11 mouse cellular contexts compared by ENCODE assay signal in the genomic region with DNA sequence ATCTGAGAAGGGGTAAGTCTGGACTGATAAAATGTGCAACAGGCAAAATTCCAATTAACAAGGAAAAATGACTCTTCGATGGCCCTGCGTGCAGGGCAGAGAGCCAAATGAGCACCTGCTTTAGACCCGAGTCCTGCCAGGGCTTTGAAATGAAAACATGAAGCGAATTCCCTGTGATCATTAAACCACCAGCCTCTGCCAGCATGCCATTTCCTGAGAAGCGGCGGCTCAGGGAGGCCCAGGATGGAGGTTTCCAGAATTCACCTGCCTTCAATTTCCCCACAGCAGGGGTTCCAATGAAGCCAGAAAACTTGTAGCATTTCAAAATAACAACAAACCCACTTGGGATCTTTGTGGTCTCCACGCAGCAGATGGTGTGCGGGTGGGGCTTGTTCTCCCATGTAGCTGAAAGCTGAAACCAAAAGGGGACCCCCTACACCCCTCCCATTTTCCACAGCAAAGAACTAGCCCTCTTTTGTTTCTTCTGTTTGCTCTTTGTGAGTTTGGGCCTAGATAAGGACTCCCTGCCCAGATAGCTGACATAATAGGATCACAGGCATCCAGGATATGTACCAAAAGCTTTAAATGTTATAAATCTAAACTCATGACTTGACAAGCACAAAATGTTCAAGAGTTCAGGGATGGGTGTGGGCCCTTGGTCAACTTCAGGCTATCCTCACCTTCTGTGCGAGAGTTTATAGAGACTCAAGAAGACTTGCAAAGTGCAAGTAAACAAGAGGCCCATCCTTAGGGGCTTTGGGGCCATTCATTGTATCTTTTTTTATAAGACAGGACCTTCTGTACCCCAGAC. TPM values are rescaled to one million over a fixed set of nuclear protein-coding genes. Genes with fewer than 3 reads are reported as not detected.
A peak's percentile ranks its signal among the peaks of the same experiment; 100 is the strongest.
DNase-seq lines count a peak whose midpoint lies in the region; ATAC-seq and TF ChIP-seq lines count a peak whose summit lies in the region.
"Had no signal": no experiment of that assay in that cellular context is flagged by ENCODE, and none has a peak within 500 bp of the region (broad histone marks: within the 10 kb centered on the region; RNA-seq: fewer than 3 reads in every experiment).

No protein-coding gene starts in this region.

- TF ChIP-seq POLR2A in kidney, adult 2 months (IDR thresholded peaks at IDR 0.05; ENCODE audit: low read depth, low read length) = no peak
- no peak for TF ChIP-seq POLR2A in small intestine, adult 2 months (IDR thresholded peaks at IDR 0.05; ENCODE audit: low read depth, low read length)

- H3K9me3 ChIP-seq in lung, embryonic 16.5 days (ENCODE audit: control insufficient read depth, low read length) = no peaks in the 10 kb centered on the region
- H3K9me3 ChIP-seq: liver, embryonic 13.5 days had no signal

- H3K27me3 ChIP-seq in lung, embryonic 16.5 days (ENCODE audit: control insufficient read depth, insufficient read depth, low read depth, low read length) = no peaks in the 10 kb centered on the region
- H3K27me3 ChIP-seq in kidney, adult 2 months (replicated peaks; ENCODE audit: control insufficient read depth, insufficient read depth, low read length) = no peaks in the 10 kb centered on the region
- no peaks in the 10 kb centered on the region; the same call in 1 of the 2 replicates for H3K27me3 ChIP-seq in small intestine, adult 2 months (ENCODE audit: control insufficient read depth, insufficient read depth, low read length)
- H3K27me3 ChIP-seq: liver, embryonic 13.5 days had no signal

- TF ChIP-seq CTCF in kidney, adult 2 months (conservative IDR thresholded peaks at IDR 0.05; ENCODE audit: insufficient read depth, insufficient read length, low read depth, low read length) = no peak
- no peak for TF ChIP-seq CTCF in small intestine, adult 2 months (IDR thresholded peaks at IDR 0.05; ENCODE audit: extremely low read depth, insufficient read length, insufficient replicate concordance, low read depth, low read length)

- H3K4me2 ChIP-seq in lung, embryonic 16.5 days (ENCODE audit: low read depth, low read length) = peak overlapping the region; percentile 47
- H3K4me2 ChIP-seq: liver, embryonic 13.5 days had no signal

- peaks cover 19% of the 10 kb centered on the region for H3K4me1 ChIP-seq in lung, embryonic 16.5 days (replicated peaks; ENCODE audit: control insufficient read depth, insufficient read depth, low read length)
- peaks cover 3% of the 10 kb centered on the region; the same call in 1 of the 2 replicates for H3K4me1 ChIP-seq in kidney, adult 2 months (ENCODE audit: control insufficient read depth, insufficient read depth, low read length)
- H3K4me1 ChIP-seq in small intestine, adult 2 months (ENCODE audit: control insufficient read depth, insufficient read depth, insufficient read length, low read length) = peaks cover 2% of the 10 kb centered on the region; the same call in 1 of the 2 replicates

- H3K27ac ChIP-seq in lung, embryonic 16.5 days (ENCODE audit: low read length) = no peak overlapping the region
- 0 out of 2 replicates have a peak overlapping the region, but pooled peaks have one; percentile 5 for H3K27ac ChIP-seq in kidney, adult 2 months (ENCODE audit: insufficient read depth, low read depth, low read length)
- H3K27ac ChIP-seq in small intestine, adult 2 months (ENCODE audit: insufficient read depth, low read depth, low read length) = no peak overlapping the region
- H3K27ac ChIP-seq: liver, embryonic 13.5 days had no signal

- no peak for ATAC-seq in lung, embryonic 16.5 days (ENCODE audit: low read depth)
- ATAC-seq in erythroblast, adult 5-6 weeks (replicated peaks; ENCODE audit: low FRiP score, poor library complexity, severe bottlenecking) = no peak
- ATAC-seq: activated CD4-positive, CD25-positive, alpha-beta regulatory T cell, adult 4 months; inflammation-experienced regulatory T-cells, adult 6 months had no signal

- DNase-seq in lung, postnatal 14 days = no peak
- peak; percentile 86 for DNase-seq in cerebellum, adult 9-11 months
- DNase-seq in kidney, adult 2 months = peak; percentile 68
- DNase-seq in retina, embryonic 14.5 days (ENCODE audit: low spot score) = no peak
- no peak for DNase-seq in heart, postnatal 14 days
- DNase-seq: liver, embryonic 13.5 days had no signal

- H3K4me3 ChIP-seq in lung, embryonic 16.5 days (ENCODE audit: low read length) = peak overlapping the region; percentile 23; the same call in 1 of the 2 replicates
- no peak overlapping the region; the same call in 1 of the 2 replicates for H3K4me3 ChIP-seq in kidney, adult 2 months (ENCODE audit: insufficient read depth, low read depth, low read length)
- peak overlapping the region; percentile 31; the same call in 1 of the 2 replicates for H3K4me3 ChIP-seq in small intestine, adult 2 months (ENCODE audit: low read depth, low read length)
- H3K4me3 ChIP-seq: liver, embryonic 13.5 days had no signal

- H3K9ac ChIP-seq in lung, embryonic 16.5 days (ENCODE audit: low read length) = peak overlapping the region; percentile 2; the same call in 1 of the 2 replicates
- H3K9ac ChIP-seq: liver, embryonic 13.5 days had no signal

- WGBS in lung, embryonic 16.5 days = 34% methylated on average over 9 of the region's 9 CpGs
- 37% methylated on average over 9 of the region's 9 CpGs for WGBS in kidney, adult 2 months
- 32% methylated on average over 9 of the region's 9 CpGs for WGBS in small intestine, adult 2 months

- no peaks in the 10 kb centered on the region for H3K36me3 ChIP-seq in lung, embryonic 16.5 days (ENCODE audit: control insufficient read depth, insufficient read depth, low read length)
- no peaks in the 10 kb centered on the region for H3K36me3 ChIP-seq in kidney, adult 2 months (ENCODE audit: control insufficient read depth, insufficient read depth, low read length)
- H3K36me3 ChIP-seq in small intestine, adult 2 months (ENCODE audit: control insufficient read depth, insufficient read depth, low read length) = no peaks in the 10 kb centered on the region
- H3K36me3 ChIP-seq: liver, embryonic 13.5 days had no signal

- intact Hi-C loops in heart, postnatal 14 days (cut with DNase I) = no loop called here

RNA-seq across cellular contexts. Expression of a gene that starts 7.3 kb away (rescaled TPM):
- 29.1 and 31.5 TPM in 2 replicates for polyA plus RNA-seq in lung, embryonic 16.5 days (2015; fragmentation: Nextera tagmentation; extraction: Ambion mirVana)
- 23.4 and 27.7 TPM in 2 replicates for polyA plus RNA-seq in kidney, adult 2 months (2012; rRNA removed)
- 6.2 and 7.5 TPM in 2 replicates for polyA plus RNA-seq in small intestine, adult 2 months (2012; rRNA removed)
- 1.5 and 1.9 TPM in 2 replicates for total RNA-seq in erythroblast, adult 5-6 weeks (2015; ENCODE audit: low replicate concordance)
- total RNA-seq in erythroblast, adult 5-6 weeks (2017; ENCODE audit: low replicate concordance) = 2.2 and 2.6 TPM in 2 replicates
- total RNA-seq in heart, postnatal 14 days (2021) = 10 to 100 TPM; 47.3 to 59.0 TPM

RNA-seq across cellular contexts. Expression of a gene that starts 34.2 kb away (rescaled TPM):
- polyA plus RNA-seq in lung, embryonic 16.5 days (2015; fragmentation: Nextera tagmentation; extraction: Ambion mirVana) = 1.9 and 2.0 TPM in 2 replicates
- 0.72 and 0.75 TPM in 2 replicates for polyA plus RNA-seq in kidney, adult 2 months (2012; rRNA removed)
- polyA plus RNA-seq in small intestine, adult 2 months (2012; rRNA removed) = 0.72 and 0.96 TPM in 2 replicates
- total RNA-seq in erythroblast, adult 5-6 weeks (2015; ENCODE audit: low replicate concordance) = not detected in 2 replicates
- not detected in 2 replicates for total RNA-seq in erythroblast, adult 5-6 weeks (2017; ENCODE audit: low replicate concordance)
- total RNA-seq in heart, postnatal 14 days (2021) = under 1 TPM; 0.63 to 0.98 TPM

Comparison
In these comparisons a context has a peak if more than half of its experiments do, and no peak if none do; other contexts are left out.
1. DNase-seq: peak in cerebellum, adult 9-11 months (single experiment) and kidney, adult 2 months (single experiment); none in lung, postnatal 14 days (single experiment), retina, embryonic 14.5 days (single experiment) and heart, postnatal 14 days (0 of 2).